Mouse (Mus musculus): ENCODE data around the gene Prkab2.

Prkab2 gene

DNA sequence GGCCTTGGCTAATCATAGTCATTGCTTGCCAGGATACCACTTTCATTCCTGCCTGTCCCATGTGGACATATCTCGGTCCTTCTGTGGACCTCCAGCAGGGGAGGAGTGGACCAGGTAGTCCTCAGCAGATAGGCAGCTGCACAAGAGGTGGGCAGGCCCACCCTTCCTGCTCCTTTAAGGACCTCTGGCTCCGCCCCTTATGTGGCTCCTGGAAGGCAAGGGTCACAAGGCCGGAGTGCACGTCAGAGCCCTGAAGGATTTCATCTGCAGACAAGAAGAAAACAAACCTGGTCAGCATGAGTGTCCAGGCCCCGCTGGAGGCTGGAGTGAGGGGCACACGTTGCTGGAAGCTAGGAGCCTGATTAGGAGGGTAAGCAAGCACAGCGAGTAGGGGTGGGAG, 32.6 kb downstream of the Prkab2 start:
- in situ Hi-C loops (cut with MboI, MseI): no loop called here

DNA sequence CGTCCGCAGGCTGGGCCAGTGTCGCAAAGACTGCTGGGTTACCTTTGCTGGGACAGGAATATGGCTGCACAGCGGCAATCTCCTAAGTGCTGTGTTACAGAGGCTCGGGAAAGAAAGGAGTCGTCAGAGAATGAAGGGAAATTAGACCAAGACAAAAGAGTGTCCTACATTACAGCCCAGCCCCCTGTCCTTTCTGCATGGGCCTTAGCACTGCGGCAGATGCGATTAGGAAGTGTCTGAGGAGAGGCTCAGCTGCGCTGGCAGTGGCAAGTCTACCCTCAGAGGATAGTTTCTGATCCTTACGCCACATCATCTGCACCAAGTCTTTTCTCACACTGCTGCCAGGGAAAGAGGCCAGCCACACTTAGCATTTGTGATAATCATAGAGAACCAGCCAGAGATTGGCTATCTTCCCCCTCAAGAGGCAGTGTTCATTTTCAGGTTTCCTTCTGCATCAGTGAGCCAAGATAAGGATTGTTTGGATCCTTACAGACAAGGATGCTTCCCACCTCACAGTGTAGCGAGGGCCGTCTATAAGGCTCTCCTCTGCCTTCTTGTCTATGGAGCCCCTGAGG, 33.5 kb downstream of the Prkab2 start:
- in situ Hi-C loops (cut with MboI, MseI): no loop called here

DNA sequence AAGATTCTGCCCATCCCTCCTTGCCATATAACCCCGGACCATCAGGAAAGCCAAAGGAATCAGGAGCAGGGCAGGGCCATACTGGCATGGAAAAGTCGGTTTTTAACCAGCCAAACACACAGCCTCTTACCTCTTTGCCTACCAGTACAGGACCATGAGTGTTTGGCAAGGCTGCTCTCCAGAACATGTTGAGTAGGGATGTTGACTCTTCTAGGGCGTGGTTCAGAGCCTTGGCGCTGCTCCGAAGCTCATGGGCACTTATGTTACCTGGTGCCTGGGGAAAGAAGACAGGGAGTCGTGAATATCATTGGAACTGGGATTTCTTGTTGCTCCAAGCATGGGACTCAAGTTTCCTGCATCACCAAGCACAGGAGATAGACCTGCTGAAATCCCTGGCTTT, 35.8 kb downstream of the Prkab2 start:
- in situ Hi-C loops (cut with MboI, MseI): no loop called here

DNA sequence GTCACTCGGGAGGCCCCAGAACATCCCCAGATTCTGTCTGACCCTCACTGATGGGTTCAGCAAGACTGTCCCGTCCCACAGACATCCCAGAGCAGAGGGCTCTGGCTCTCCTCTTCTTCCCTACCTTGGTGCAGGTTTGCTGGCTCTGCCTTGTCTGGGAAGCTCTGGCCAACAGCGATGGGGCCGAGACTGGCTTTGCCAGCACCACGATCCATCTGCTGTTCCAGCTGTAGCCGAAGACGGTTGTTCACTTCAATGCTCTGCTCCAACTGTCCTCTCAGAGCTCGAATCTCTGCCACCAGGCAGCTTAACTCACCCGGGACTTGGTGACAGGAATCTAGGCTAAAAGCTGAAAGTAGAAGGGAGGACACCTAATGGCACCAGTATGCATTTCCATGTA, 38.9 kb downstream of the Prkab2 start:
- in situ Hi-C loops (cut with MboI, MseI): no loop called here

DNA sequence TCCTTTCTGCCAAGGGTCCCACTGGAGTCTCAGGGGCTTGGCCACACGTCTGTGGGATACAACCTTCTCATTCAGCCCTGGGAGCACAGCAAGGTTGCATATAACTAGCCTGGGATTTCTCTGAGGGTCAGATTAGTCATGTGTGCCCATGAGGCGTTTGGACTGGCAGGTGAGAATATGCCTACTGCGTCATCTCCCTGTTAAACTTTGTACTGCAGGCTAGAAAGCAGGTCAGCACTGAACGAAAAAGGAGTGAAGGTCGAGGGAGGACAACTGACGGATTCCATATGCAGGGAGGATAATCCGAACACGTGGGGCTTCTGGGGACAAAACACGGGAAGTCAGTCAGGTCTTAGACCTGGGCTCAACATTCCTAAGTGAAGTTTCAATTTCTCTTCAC, 39.3 kb downstream of the Prkab2 start:
- in situ Hi-C loops (cut with MboI, MseI): no loop called here

DNA sequence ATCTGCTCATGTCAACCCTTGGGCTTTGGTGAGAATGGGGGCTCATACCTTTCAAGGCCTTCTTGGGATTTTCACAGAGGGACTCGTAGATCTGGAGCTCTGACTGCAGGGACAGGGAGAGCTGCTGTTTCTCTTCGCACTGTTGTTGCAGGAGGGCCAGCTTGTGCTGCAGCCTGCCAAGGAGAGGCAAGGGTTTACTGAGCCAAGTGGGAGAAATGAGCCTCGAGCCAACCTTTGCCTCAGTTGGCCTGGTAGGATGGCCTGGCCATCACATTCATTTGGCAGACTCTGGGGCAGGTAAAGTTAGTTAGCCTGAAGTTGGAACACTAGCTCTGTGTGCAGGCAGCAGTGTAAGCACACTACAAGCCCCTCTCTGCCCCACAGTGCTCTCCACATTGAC, 41.1 kb downstream of the Prkab2 start:
- in situ Hi-C loops (cut with MboI, MseI): no loop called here

DNA sequence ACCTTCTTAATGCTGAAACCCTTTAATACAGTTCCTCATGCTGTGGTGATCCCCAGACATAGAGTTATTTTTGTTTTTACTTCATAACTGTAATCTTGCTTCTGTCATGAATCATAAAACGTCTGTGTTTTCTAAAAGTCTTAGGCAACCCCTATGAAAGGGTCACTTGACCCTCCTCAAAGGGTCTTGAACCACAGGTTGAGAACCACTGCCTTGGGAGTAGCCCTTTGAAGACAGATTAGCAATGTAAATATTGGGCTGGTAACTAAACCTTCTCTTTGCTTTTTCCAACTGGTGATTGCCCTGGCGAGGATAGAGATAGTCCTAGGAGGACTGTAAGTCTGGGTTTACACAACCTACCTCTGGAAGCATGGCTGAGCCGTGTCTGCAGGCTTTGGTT, 43.2 kb downstream of the Prkab2 start:
- in situ Hi-C loops (cut with MboI, MseI): no loop called here

DNA sequence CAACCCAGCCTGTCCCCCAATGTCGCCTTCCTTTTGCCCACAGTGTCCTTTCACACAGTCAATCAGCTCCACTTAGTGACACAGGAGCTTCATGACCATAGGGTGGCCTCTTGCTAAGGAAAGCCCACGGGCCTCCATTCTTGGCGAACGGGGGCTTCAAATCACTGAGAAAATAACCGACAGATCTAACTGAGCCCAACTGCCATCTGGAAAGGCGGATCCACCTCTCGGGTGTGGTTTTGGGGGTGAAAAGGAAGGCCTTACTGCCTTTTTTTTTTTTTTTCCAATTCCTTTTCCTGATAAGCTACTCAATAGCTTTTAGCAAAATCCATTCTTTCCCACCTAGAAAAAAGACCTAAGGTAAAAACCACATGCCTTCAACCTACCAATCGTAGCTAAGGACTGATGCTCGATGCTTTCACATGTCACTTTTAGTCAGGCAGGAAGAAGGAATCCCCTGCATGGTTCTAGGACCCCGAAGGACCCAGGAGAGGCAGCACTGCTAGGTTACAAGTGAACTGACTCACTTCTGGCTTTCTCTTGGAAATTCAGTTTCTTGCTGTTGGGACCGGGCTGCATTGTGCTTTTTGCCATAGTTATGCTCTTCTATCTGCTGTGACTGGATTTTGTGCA, 44.6 kb downstream of the Prkab2 start:
- in situ Hi-C loops (cut with MboI, MseI): no loop called here

DNA sequence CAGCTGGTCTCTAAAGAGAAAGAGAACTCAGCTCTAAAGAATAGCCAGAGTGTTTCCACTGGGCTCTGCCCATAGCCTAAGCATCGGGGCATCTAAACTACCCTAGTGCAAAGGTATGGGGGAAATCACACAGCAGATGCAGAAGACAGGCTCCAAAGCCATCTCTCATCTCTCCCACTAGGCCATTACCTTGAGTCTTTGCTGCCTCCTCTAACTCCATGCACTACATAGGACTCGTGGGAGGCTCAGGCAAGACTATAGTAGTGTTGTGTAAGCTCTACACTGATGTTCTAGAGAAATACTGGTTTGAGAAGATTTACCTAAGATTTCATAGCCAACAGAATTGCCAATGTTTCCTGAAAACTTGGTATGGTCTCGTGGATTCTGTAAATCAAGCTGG, 47.5 kb downstream of the Prkab2 start:
- in situ Hi-C loops (cut with MboI, MseI): no loop called here

DNA sequence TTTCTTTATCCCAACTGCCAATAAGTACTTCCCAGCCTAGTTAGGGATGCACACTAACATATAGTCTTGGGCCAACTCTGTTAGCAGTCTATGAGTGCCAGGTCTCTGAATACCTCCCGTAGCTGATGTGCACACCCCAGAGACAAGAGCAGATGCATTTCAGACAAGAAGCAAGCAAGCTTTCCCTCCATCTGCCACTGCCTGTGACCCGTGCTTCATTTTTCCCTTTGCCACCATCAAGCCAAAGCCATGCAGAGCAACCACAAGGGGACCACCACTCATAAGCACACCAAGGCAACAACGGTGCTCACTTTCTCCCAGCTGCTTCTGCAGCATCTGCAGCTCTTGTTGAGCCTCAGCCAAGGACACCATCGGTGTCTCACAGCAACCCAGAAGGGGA, 48.6 kb downstream of the Prkab2 start:
- in situ Hi-C loops (cut with MboI, MseI): no loop called here

DNA sequence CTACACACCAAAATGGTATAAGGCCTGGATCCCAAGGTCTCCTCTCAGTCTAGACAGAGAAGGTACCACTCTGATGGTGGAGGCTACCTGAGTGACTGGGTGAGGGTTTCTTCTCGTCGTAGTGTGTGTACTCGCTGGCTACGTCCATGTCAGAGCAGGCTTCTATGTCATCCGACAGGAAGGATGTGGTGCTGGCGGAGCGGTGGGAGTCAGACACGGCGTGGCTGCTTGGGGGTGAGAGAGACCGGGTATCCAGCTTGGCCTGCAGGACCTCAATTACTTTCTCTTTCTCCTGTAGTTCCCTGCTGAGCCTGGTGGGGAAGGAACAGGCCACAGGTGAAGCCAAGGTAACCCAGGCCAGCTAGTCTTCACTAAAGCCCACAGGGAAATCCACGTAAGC, 52.1 kb downstream of the Prkab2 start:
- in situ Hi-C loops (cut with MboI, MseI): no loop called here

DNA sequence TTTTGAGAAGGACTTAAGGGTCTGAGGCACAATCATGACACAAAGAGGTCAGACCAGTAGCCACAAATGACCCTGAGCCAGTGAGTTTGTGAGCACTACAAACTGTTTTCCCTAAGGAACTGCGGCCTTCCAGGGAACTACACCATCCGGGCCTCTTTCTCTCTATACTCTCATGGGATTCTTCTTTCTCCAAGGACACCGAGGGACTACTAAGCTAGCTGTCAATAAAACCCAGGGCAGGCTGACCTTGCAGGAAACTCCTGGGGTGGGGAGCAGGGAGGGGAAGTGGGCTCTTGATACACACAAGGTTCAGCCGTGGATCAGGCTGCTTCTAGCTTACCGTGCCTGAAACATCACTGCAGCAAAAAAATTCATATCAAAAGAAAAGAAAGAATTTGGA, 52.9 kb downstream of the Prkab2 start:
- in situ Hi-C loops (cut with MboI, MseI): no loop called here

DNA sequence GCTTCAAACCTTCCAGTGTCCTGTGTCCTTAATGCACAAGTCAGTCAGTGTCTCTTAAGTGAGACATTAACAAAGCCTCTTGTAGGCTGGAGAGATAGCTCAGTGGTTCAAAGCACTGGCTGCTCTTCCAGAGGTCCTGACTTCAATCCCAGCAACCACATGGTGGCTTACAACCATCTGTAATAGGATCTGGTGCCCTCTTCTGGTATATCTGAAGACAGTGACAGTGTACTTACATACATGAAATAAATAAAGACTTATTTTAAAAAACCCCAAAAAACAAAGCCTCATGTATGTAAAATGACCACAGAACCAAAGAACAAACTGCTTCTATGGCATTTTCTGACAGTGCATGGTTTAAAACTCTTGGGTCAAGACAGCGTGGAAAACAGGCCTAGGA, 57.9 kb downstream of the Prkab2 start:
- in situ Hi-C loops (cut with MboI, MseI): no loop called here

DNA sequence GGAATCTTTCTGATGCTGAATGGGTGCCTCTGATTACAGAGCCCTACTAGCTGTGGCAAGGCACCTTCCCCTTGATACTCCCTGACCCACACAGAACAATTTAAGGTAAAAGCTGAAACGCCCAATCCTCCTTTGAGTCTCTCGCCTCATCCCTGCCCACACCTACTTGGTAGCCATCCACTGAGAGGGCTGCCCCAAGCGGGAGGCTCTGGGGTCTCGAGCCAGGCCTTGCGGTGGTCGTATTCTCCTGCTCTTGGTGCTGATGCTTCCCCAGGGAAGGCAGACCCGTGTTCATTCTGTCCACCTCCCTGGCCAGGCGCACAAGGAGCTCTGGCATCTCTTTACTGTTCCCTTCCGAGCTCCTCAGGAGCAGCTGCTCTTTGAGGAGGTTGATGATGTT, 61.1 kb downstream of the Prkab2 start:
- in situ Hi-C loops (cut with MboI, MseI): no loop called here
